Mouse (Mus musculus) forebrain, embryonic 16.5 days (tissue): Measurements from ENCODE around the gene Klrb1c. TPM values are rescaled to one million over a fixed set of nuclear protein-coding genes. Genes with fewer than 3 reads are reported as not detected.

Source experiments
- ATAC-seq: fragments of 200-750 bp; cut with Nextera tagmentation; 2 replicates; pipeline ENCODE4 v1.8.0; 2017; ENCODE audit warnings: mild to moderate bottlenecking, moderate library complexity
- H3K27ac ChIP-seq: fragments of 300-500 bp; sonication (generic); 2 replicates; pipeline ENCODE4 v1.5.1; 2014; ENCODE audit warnings: low read length, control low read depth
- H3K27me3 ChIP-seq: fragments of 300-500 bp; sonication (generic); replicated peaks from 2 replicates; pipeline ENCODE4 v1.6.1; 2014; ENCODE audit warnings: low read length; ENCODE audit not compliant: control insufficient read depth, insufficient read depth
- H3K36me3 ChIP-seq: fragments of 300-500 bp; sonication (generic); 2 replicates; pipeline ENCODE4 v1.6.1; 2014; ENCODE audit not compliant: control insufficient read depth, insufficient read depth
- H3K4me1 ChIP-seq: fragments of 300-500 bp; sonication (generic); replicated peaks from 2 replicates; pipeline ENCODE4 v1.6.1; 2014; ENCODE audit warnings: low read length; ENCODE audit not compliant: control insufficient read depth, insufficient read depth
- H3K4me2 ChIP-seq: fragments of 300-500 bp; sonication (generic); 2 replicates; pipeline ENCODE4 v1.6.1; 2014; ENCODE audit warnings: mild to moderate bottlenecking, low read length, control low read depth
- H3K4me3 ChIP-seq: fragments of 300-500 bp; sonication (generic); replicated peaks from 2 replicates; pipeline ENCODE4 v1.5.1; 2014; ENCODE audit warnings: mild to moderate bottlenecking, low read length, control low read depth
- H3K9ac ChIP-seq: fragments of 300-500 bp; sonication (generic); replicated peaks from 2 replicates; pipeline ENCODE4 v1.6.1; 2014; ENCODE audit warnings: low read depth, low read length, control low read depth
- H3K9me3 ChIP-seq: fragments of 300-500 bp; sonication (generic); 2 replicates; pipeline ENCODE4 v1.6.1; 2016; ENCODE audit warnings: low read length; ENCODE audit not compliant: control insufficient read depth
- WGBS: fragments of 180-500 bp; shearing (Covaris S2); extraction: QIAGEN DNeasy Blood & Tissue Kit; methylation state at CpG from one replicate; pipeline ENCODE4 v1.1.7; 2014; 5-methylcytosine and 5-hydroxymethylcytosine counted together
- polyA plus RNA-seq: library from polyadenylated mRNA; unstranded; fragments of >200 nt; fragmentation: Nextera tagmentation; extraction: Ambion mirVana; gene quantifications from 2 replicates; pipeline ENCODE4 v1.2.1, GENCODE M21; 2015

Klrb1c gene
- polyA plus RNA-seq, 1 experiment from 2014 or later: 0.15 TPM

GRCm38 (mm10) chr6:128737445-128737844, 51.6 kb downstream of the Klrb1c start:
- ATAC-seq: no peak
- Histone ChIP-seq H3K4me1 (no peaks in the 10 kb centered on the region), H3K36me3 (no peaks in the 10 kb centered on the region), H3K9me3 (no peaks in the 10 kb centered on the region), H3K4me2 (no peak overlapping the region), H3K4me3 (no peak overlapping the region), H3K27ac (no peak overlapping the region), H3K27me3 (no peaks in the 10 kb centered on the region), H3K9ac (no peak overlapping the region)
- 85% methylated on average over 7 of the region's 7 CpGs for WGBS

DNA sequence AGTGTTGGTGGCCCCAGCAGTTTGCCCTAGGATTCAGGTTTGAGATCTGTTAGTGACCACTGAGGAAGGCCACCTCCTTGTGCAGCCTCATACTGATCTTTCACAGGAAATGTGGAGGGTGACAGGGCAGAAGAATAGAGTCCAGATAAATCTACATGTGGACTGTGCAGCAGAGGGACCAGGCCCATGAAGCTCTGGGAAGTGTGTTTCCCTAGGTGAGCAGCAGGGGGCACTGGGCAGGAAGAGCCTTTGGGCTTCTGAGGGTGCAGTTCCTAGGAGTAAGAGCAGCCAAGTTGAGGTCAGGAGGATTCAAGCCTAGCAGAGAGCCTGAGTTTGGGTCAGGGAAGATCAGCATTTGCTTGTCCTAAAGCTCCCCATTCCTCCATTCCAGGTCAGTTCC, 52.9 kb downstream of the Klrb1c start:
- H3K4me3 ChIP-seq: no peak overlapping the region
- H3K9ac ChIP-seq: no peak overlapping the region
- no peak for ATAC-seq
- no peaks in the 10 kb centered on the region for H3K36me3 ChIP-seq
- no peaks in the 10 kb centered on the region for H3K4me1 ChIP-seq
- no peaks in the 10 kb centered on the region for H3K27me3 ChIP-seq
- no peak overlapping the region for H3K4me2 ChIP-seq
- no peak overlapping the region for H3K27ac ChIP-seq
- no peaks in the 10 kb centered on the region for H3K9me3 ChIP-seq

- H3K4me1 ChIP-seq: no peaks in the 10 kb centered on the region
- no peaks in the 10 kb centered on the region for H3K9me3 ChIP-seq
- no peak overlapping the region for H3K9ac ChIP-seq
- no peak overlapping the region for H3K4me2 ChIP-seq
- ATAC-seq: no peak
- no peak overlapping the region for H3K4me3 ChIP-seq
- no peaks in the 10 kb centered on the region for H3K27me3 ChIP-seq
- H3K27ac ChIP-seq: no peak overlapping the region
- no peaks in the 10 kb centered on the region for H3K36me3 ChIP-seq
Measured at GRCm38 (mm10) chr6:128734896-128735295, 54.1 kb downstream of the Klrb1c start.

GRCm38 (mm10) chr6:128733908-128734679, 54.9 kb downstream of the Klrb1c start:
- no peak overlapping the region for H3K9ac ChIP-seq
- no peak for ATAC-seq
- H3K9me3 ChIP-seq: no peaks in the 10 kb centered on the region
- no peak overlapping the region for H3K4me2 ChIP-seq
- no peaks in the 10 kb centered on the region for H3K27me3 ChIP-seq
- no peaks in the 10 kb centered on the region for H3K4me1 ChIP-seq
- WGBS: 83% methylated on average over 5 of the region's 5 CpGs
- H3K36me3 ChIP-seq: no peaks in the 10 kb centered on the region
- H3K4me3 ChIP-seq: no peak overlapping the region
- no peak overlapping the region for H3K27ac ChIP-seq

GRCm38 (mm10) chr6:128732032-128732431, 57.0 kb downstream of the Klrb1c start:
- WGBS: 82% methylated on average over 3 of the region's 3 CpGs
- no peak for ATAC-seq

More at GRCm38 (mm10) chr6:128732032-128732431, 57.0 kb downstream of the Klrb1c start:
- Histone ChIP-seq H3K9ac (no peak overlapping the region), H3K9me3 (no peaks in the 10 kb centered on the region), H3K27ac (no peak overlapping the region), H3K4me1 (no peaks in the 10 kb centered on the region), H3K36me3 (no peaks in the 10 kb centered on the region), H3K27me3 (no peaks in the 10 kb centered on the region), H3K4me3 (no peak overlapping the region), H3K4me2 (no peak overlapping the region)

Other genes starting within 250 kb of the Klrb1c start
- 3.4 and 3.9 TPM in 2 replicates for gene A2ml1, start 207.6 kb downstream of the Klrb1c start, polyA plus RNA-seq
- not detected in 2 replicates for gene Klrb1a, start 165.7 kb downstream of the Klrb1c start, polyA plus RNA-seq
- gene Clec2h, start 126.8 kb downstream of the Klrb1c start, polyA plus RNA-seq: not detected in 2 replicates
- gene Klrb1, start 66.2 kb downstream of the Klrb1c start, polyA plus RNA-seq: not detected in 2 replicates
- gene Gm44511, start 37.1 kb upstream of the Klrb1c start, polyA plus RNA-seq: not detected in 2 replicates
- gene Klrb1b, start 37.1 kb upstream of the Klrb1c start, polyA plus RNA-seq: not detected in 2 replicates
- gene Clec2i, start 98.4 kb upstream of the Klrb1c start, polyA plus RNA-seq: not detected in 2 replicates
- 0.31 and 0.34 TPM in 2 replicates for gene BC035044, start 101.9 kb upstream of the Klrb1c start, polyA plus RNA-seq
- not detected in 2 replicates for gene Clec2g, start 145.2 kb upstream of the Klrb1c start, polyA plus RNA-seq